Mouse (Mus musculus): Measurements from ENCODE around the gene Skiv2l. TPM values are rescaled to one million over a fixed set of nuclear protein-coding genes. Genes with fewer than 3 reads are reported as not detected.

The Skiv2l gene
- polyA plus RNA-seq, 2 experiments, result 15.0 to 21.4 TPM

DNA sequence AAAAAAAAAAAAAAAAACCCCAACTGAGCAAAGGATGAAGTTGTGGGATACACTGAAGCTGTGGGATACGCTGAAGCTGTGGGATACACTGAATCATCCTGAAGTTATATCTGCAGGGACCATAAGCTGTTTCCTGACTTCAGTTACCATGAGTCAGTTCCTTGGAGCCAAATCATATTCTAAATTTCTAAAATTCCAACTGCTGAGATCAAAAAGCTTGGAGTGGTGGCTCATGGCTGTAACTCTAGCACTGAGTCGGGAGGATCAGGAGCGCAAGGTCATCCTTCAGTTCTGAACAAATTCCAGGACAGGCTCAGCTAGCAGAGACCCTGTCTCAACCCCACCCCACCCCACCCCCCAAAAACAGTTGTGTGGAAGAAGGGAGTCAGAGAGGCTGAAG lies 35.6 kb upstream of the Skiv2l start:
- ATAC-seq (ENCODE audit: insufficient read depth) (no peak), DNase-seq (ENCODE audit: low read depth in 3 of 3, low spot score in 3 of 3) (no peak)
- WGBS (ENCODE audit: insufficient replicate concordance), result 93% methylated on average over 3 of the region's 3 CpGs
- no peak overlapping the region for H3K4me3 ChIP-seq (ENCODE audit: insufficient read depth in 1 of 2, low read depth in 2 of 2, low read length in 2 of 2)
- no peak overlapping the region for H3K27ac ChIP-seq
- no peaks in the 10 kb centered on the region for H3K27me3 ChIP-seq (ENCODE audit: control insufficient read depth, insufficient read depth, low read length)
- H3K36me3 ChIP-seq (replicated peaks; ENCODE audit: control insufficient read depth, insufficient read depth, low read depth), result no peaks in the 10 kb centered on the region
- H3K4me2 ChIP-seq (ENCODE audit: low read depth), result no peak overlapping the region
- TF ChIP-seq EP300 (IDR thresholded peaks at IDR 0.05; ENCODE audit: low read depth) (no peak), CTCF (IDR thresholded peaks at IDR 0.05; ENCODE audit: low read depth) (no peak)
- H3K9me3 ChIP-seq (ENCODE audit: control insufficient read depth, low read length), result no peaks in the 10 kb centered on the region
- H3K4me1 ChIP-seq (replicated peaks; ENCODE audit: control insufficient read depth in 2 of 2, insufficient read depth in 2 of 2, low read length in 1 of 2), result peaks cover 0 to 22% of the 10 kb centered on the region in 2 experiments; a peak in 2 of 4 replicates
- no peak overlapping the region for H3K9ac ChIP-seq (replicated peaks)

DNA sequence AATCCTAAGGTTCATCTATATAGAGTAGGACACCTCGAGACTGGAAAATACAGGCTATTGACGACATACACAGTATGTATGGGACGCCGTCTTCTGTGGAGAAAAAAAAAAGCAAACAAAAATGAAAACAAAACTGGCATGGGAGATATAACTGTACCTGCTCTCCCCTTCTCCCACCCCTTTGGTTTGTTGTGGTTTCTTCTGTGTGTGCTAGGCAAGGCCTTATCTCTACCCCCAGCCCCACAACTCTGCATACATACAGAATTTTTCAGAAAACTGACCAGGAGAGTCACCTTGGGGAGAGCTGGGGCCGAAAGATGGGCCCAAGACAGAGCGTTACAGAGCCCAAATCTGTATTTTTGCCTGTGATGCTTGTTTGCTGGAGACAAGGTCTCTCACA lies 34.7 kb upstream of the Skiv2l start:
- no peak overlapping the region for H3K27ac ChIP-seq
- peaks cover 0 to 22% of the 10 kb centered on the region in 2 experiments; a peak in 2 of 4 replicates for H3K4me1 ChIP-seq (replicated peaks; ENCODE audit: control insufficient read depth in 2 of 2, insufficient read depth in 2 of 2, low read length in 1 of 2)
- WGBS (ENCODE audit: insufficient replicate concordance), result 23% methylated on average over 6 of the region's 6 CpGs
- no peak overlapping the region for H3K4me3 ChIP-seq (ENCODE audit: insufficient read depth in 1 of 2, low read depth in 2 of 2, low read length in 2 of 2)
- H3K9me3 ChIP-seq (ENCODE audit: control insufficient read depth, low read length), result no peaks in the 10 kb centered on the region
- no peaks in the 10 kb centered on the region for H3K27me3 ChIP-seq (ENCODE audit: control insufficient read depth, insufficient read depth, low read length)
- H3K9ac ChIP-seq (replicated peaks), result no peak overlapping the region
- no peak overlapping the region for H3K4me2 ChIP-seq (ENCODE audit: low read depth)
- DNase-seq (ENCODE audit: low read depth in 3 of 3, low spot score in 3 of 3) (no peak), ATAC-seq (ENCODE audit: insufficient read depth) (peak; percentile 18; the same call in 1 of the 2 replicates)
- H3K36me3 ChIP-seq (replicated peaks; ENCODE audit: control insufficient read depth, insufficient read depth, low read depth), result no peaks in the 10 kb centered on the region
- TF ChIP-seq CTCF (IDR thresholded peaks at IDR 0.05; ENCODE audit: low read depth) (no peak), EP300 (IDR thresholded peaks at IDR 0.05; ENCODE audit: low read depth) (no peak)

DNA sequence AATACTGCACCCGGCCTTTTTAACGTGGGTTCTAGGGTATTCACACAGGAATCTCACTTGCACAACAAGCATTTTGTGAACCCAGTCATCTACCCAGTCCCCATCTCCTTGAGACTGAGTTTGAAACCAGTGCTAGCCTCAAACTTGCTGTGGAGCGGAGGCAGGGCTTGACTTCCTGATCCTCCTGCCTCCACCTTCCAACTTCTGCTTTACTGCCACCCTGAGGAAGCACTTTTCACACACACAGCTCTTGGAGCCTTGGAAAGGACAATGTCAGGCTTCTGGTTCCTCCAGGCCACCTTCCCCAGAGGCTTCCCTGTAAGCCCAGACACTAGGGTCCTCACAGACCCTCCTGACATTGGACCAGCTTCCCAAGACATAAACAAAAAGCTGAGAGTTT lies 33.3 kb upstream of the Skiv2l start:
- Histone ChIP-seq H3K27me3 (ENCODE audit: control insufficient read depth, insufficient read depth, low read length) (no peaks in the 10 kb centered on the region), H3K27ac (no peak overlapping the region), H3K9me3 (ENCODE audit: control insufficient read depth, low read length) (no peaks in the 10 kb centered on the region), H3K4me2 (ENCODE audit: low read depth) (no peak overlapping the region), H3K4me1 (replicated peaks; ENCODE audit: control insufficient read depth in 2 of 2, insufficient read depth in 2 of 2, low read length in 1 of 2) (peaks cover 0 to 22% of the 10 kb centered on the region in 2 experiments; a peak in 2 of 4 replicates), H3K4me3 (ENCODE audit: insufficient read depth in 1 of 2, low read depth in 2 of 2, low read length in 2 of 2) (no peak overlapping the region), H3K36me3 (replicated peaks; ENCODE audit: control insufficient read depth, insufficient read depth, low read depth) (no peaks in the 10 kb centered on the region), H3K9ac (replicated peaks) (no peak overlapping the region)
- ATAC-seq (ENCODE audit: insufficient read depth) (no peak), DNase-seq (ENCODE audit: low read depth in 3 of 3, low spot score in 3 of 3) (no peak)
- TF ChIP-seq CTCF (IDR thresholded peaks at IDR 0.05; ENCODE audit: low read depth) (0 out of 2 replicates have a peak, but pooled peaks have one; percentile 15), EP300 (IDR thresholded peaks at IDR 0.05; ENCODE audit: low read depth) (no peak)
- WGBS (ENCODE audit: insufficient replicate concordance), result 53% methylated on average over 3 of the region's 3 CpGs

- no peaks in the 10 kb centered on the region for H3K9me3 ChIP-seq (ENCODE audit: control insufficient read depth, low read length)
- H3K4me1 ChIP-seq (replicated peaks; ENCODE audit: control insufficient read depth in 2 of 2, insufficient read depth in 2 of 2, low read length in 1 of 2), result peaks cover 0 to 22% of the 10 kb centered on the region in 2 experiments; a peak in 2 of 4 replicates
- H3K36me3 ChIP-seq (replicated peaks; ENCODE audit: control insufficient read depth, insufficient read depth, low read depth), result no peaks in the 10 kb centered on the region
- no peaks in the 10 kb centered on the region for H3K27me3 ChIP-seq (ENCODE audit: control insufficient read depth, insufficient read depth, low read length)
- peak within 1 kb of the TSS; percentile 15 for H3K9ac ChIP-seq (replicated peaks)
- peak within 1 kb of the TSS; percentile 54 for H3K4me2 ChIP-seq (ENCODE audit: low read depth)
- H3K4me3 ChIP-seq (ENCODE audit: insufficient read depth in 1 of 2, low read depth in 2 of 2, low read length in 2 of 2), result peak within 1 kb of the TSS in 1 of 2 experiments; percentile 30; a peak in 2 of 4 replicates
- no peak within 1 kb of the TSS for H3K27ac ChIP-seq
- no peak for ATAC-seq (ENCODE audit: insufficient read depth)
- WGBS (ENCODE audit: insufficient replicate concordance), result 14% methylated on average over 15 of the region's 15 CpGs
- no peak for DNase-seq (ENCODE audit: low read depth in 3 of 3, low spot score in 3 of 3)
- TF ChIP-seq CTCF (IDR thresholded peaks at IDR 0.05; ENCODE audit: low read depth), result peak; percentile 16; the same call in 1 of the 2 replicates
- no peak for TF ChIP-seq EP300 (IDR thresholded peaks at IDR 0.05; ENCODE audit: low read depth)
Observed at GRCm38 (mm10) chr17:34881683-34882310, 31.8 kb upstream of the Skiv2l start, which contains the start of gene Gm20547. Gene Gm20547, minus strand, starts transcription at chr17:34882042.

- no peak for ATAC-seq (ENCODE audit: insufficient read depth)
Observed at GRCm38 (mm10) chr17:34881166-34881565, 31.2 kb upstream of the Skiv2l start.

More at GRCm38 (mm10) chr17:34881166-34881565, 31.2 kb upstream of the Skiv2l start:
- Histone ChIP-seq H3K4me3 (ENCODE audit: insufficient read depth in 1 of 2, low read depth in 2 of 2, low read length in 2 of 2) (no peak overlapping the region), H3K4me1 (replicated peaks; ENCODE audit: control insufficient read depth in 2 of 2, insufficient read depth in 2 of 2, low read length in 1 of 2) (peaks cover 0 to 22% of the 10 kb centered on the region in 2 experiments; a peak in 2 of 4 replicates), H3K27ac (no peak overlapping the region), H3K4me2 (ENCODE audit: low read depth) (peak overlapping the region; percentile 54), H3K27me3 (ENCODE audit: control insufficient read depth, insufficient read depth, low read length) (no peaks in the 10 kb centered on the region), H3K9ac (replicated peaks) (no peak overlapping the region), H3K9me3 (ENCODE audit: control insufficient read depth, low read length) (no peaks in the 10 kb centered on the region), H3K36me3 (replicated peaks; ENCODE audit: control insufficient read depth, insufficient read depth, low read depth) (no peaks in the 10 kb centered on the region)
- no peak for TF ChIP-seq EP300 (IDR thresholded peaks at IDR 0.05; ENCODE audit: low read depth)
- TF ChIP-seq CTCF (IDR thresholded peaks at IDR 0.05; ENCODE audit: low read depth), result no peak
- DNase-seq (ENCODE audit: low read depth in 3 of 3, low spot score in 3 of 3), result no peak
